Mouse (Mus musculus) hindbrain, postnatal 0 days (tissue): ENCODE results near the gene Ccdc137. TPM values are rescaled to one million over a fixed set of nuclear protein-coding genes. Genes with fewer than 3 reads are reported as not detected.
A peak's percentile ranks its signal among the peaks of the same experiment; 100 is the strongest.

Experiments used
- ATAC-seq: fragments of 200-750 bp; cut with Nextera tagmentation; 2 replicates; pipeline ENCODE4 v1.8.0; 2017; ENCODE audit warnings: mild to moderate bottlenecking, moderate TSS enrichment, moderate library complexity
- DNase-seq: peaks from one replicate; pipeline ENCODE4 v3.0.0-alpha.2; 2015; ENCODE audit warnings: low spot score
- H3K27ac ChIP-seq: fragments of 300-500 bp; sonication (generic); 2 replicates; pipeline ENCODE4 v1.5.1; 2014; ENCODE audit warnings: mild to moderate bottlenecking
- H3K27me3 ChIP-seq: fragments of 300-500 bp; sonication (generic); 2 replicates; pipeline ENCODE4 v1.6.1; 2014; ENCODE audit warnings: low read length, mixed read lengths; ENCODE audit not compliant: insufficient read depth
- H3K36me3 ChIP-seq: fragments of 300-500 bp; sonication (generic); 2 replicates; pipeline ENCODE4 v1.6.1; 2014; ENCODE audit warnings: low read length, mixed read lengths; ENCODE audit not compliant: insufficient read depth
- H3K4me1 ChIP-seq: fragments of 300-500 bp; sonication (generic); 2 replicates; pipeline ENCODE4 v1.6.1; 2014; ENCODE audit warnings: antibody characterized with exemption, low read length, mixed read lengths; ENCODE audit not compliant: insufficient read depth
- H3K4me2 ChIP-seq: fragments of 300-500 bp; sonication (generic); 2 replicates; pipeline ENCODE4 v1.6.1; 2014; ENCODE audit warnings: low read depth, mild to moderate bottlenecking, low read length, moderate library complexity, mixed read lengths
- H3K4me3 ChIP-seq: fragments of 300-500 bp; sonication (generic); 2 replicates; pipeline ENCODE4 v1.5.1; 2014; ENCODE audit warnings: low read length
- H3K9ac ChIP-seq: fragments of 300-500 bp; sonication (generic); replicated peaks from 2 replicates; pipeline ENCODE4 v1.6.1; 2014; ENCODE audit warnings: mild to moderate bottlenecking, low read length, moderate library complexity, mixed read lengths
- H3K9me3 ChIP-seq: fragments of 300-500 bp; sonication (generic); 2 replicates; pipeline ENCODE4 v1.6.1; 2016; ENCODE audit warnings: low read length, mixed read lengths
- CTCF ChIP-seq: IDR thresholded peaks from 2 replicates; pipeline ENCODE4 v1.5.1; 2016; ENCODE audit warnings: antibody characterized with exemption, control low read depth, low read depth
- WGBS: fragments of 180-500 bp; shearing (Covaris S2); extraction: QIAGEN DNeasy Blood & Tissue Kit; methylation state at CpG from one replicate; pipeline ENCODE4 v1.1.7; 2014; 5-methylcytosine and 5-hydroxymethylcytosine counted together
- polyA plus RNA-seq: library from polyadenylated mRNA; unstranded; fragments of >200 nt; fragmentation: Nextera tagmentation; extraction: Ambion mirVana; gene quantifications from 2 replicates; pipeline ENCODE4 v1.2.1, GENCODE M21; 2015
- total RNA-seq: library from RNA; depleted of rRNA; stranded (reverse); fragments of >200 nt; gene quantifications from 2 replicates; pipeline ENCODE4 v1.2.3, GENCODE M21; 2014; rRNA removed

Ccdc137 gene
- total and polyA plus RNA-seq, 2 experiments from 2014 or later: 15.4 to 17.3 TPM

GRCm38 (mm10) chr11:120512790-120513453, 55.0 kb downstream of the Ccdc137 start:
- Histone ChIP-seq H3K36me3 (no peaks in the 10 kb centered on the region), H3K4me3 (no peak overlapping the region), H3K4me1 (no peaks in the 10 kb centered on the region), H3K9ac (no peak overlapping the region), H3K27ac (no peak overlapping the region), H3K27me3 (no peaks in the 10 kb centered on the region), H3K9me3 (no peaks in the 10 kb centered on the region), H3K4me2 (no peak overlapping the region)
- ATAC-seq: no peak
- TF ChIP-seq CTCF: no peak
- 33% methylated on average over 6 of the region's 6 CpGs for WGBS
- DNase-seq: peak; percentile 65

Other genes with a start within 250 kb of the Ccdc137 start
- gene Bahcc1, start 225.2 kb upstream of the Ccdc137 start, total RNA-seq: 31.1 and 43.1 TPM in 2 replicates
- gene Bahcc1, start 225.2 kb upstream of the Ccdc137 start, polyA plus RNA-seq: 8.8 and 9.1 TPM in 2 replicates
- 2,410 and 2,568 TPM in 2 replicates for gene Actg1, start 109.6 kb upstream of the Ccdc137 start, total RNA-seq
- 3,348 and 3,639 TPM in 2 replicates for gene Actg1, start 109.6 kb upstream of the Ccdc137 start, polyA plus RNA-seq
- gene Fscn2, start 96.6 kb upstream of the Ccdc137 start, total RNA-seq: 3.0 and 9.0 TPM in 2 replicates
- 1.5 and 1.9 TPM in 2 replicates for gene Fscn2, start 96.6 kb upstream of the Ccdc137 start, polyA plus RNA-seq
- gene Faap100, start 79.4 kb upstream of the Ccdc137 start, total RNA-seq: 175 and 178 TPM in 2 replicates
- gene Faap100, start 79.4 kb upstream of the Ccdc137 start, polyA plus RNA-seq: 74.6 and 76.4 TPM in 2 replicates
- gene Nploc4, start 20.4 kb upstream of the Ccdc137 start, total RNA-seq: 65.8 and 76.3 TPM in 2 replicates
- 27.1 and 28.3 TPM in 2 replicates for gene Nploc4, start 20.4 kb upstream of the Ccdc137 start, polyA plus RNA-seq
- gene Tspan10, start 15.5 kb upstream of the Ccdc137 start, total RNA-seq: not detected in 2 replicates
- gene Tspan10, start 15.5 kb upstream of the Ccdc137 start, polyA plus RNA-seq: not detected in 2 replicates
- not detected in 2 replicates for gene Pde6g, start 4.6 kb upstream of the Ccdc137 start, total RNA-seq
- gene Pde6g, start 4.6 kb upstream of the Ccdc137 start, polyA plus RNA-seq: 0.23 TPM in 1 of 2 replicates, not detected in the other
- gene Oxld1, start within 50 bp of the Ccdc137 start, total RNA-seq: 11.7 and 11.9 TPM in 2 replicates
- 13.3 and 13.6 TPM in 2 replicates for gene Oxld1, start within 50 bp of the Ccdc137 start, polyA plus RNA-seq
- 67.2 and 113 TPM in 2 replicates for gene Arl16, start 9.5 kb downstream of the Ccdc137 start, total RNA-seq
- gene Arl16, start 9.5 kb downstream of the Ccdc137 start, polyA plus RNA-seq: 71.2 and 73.0 TPM in 2 replicates
- 37.5 and 52.4 TPM in 2 replicates for gene Mrpl12, start 26.5 kb downstream of the Ccdc137 start, total RNA-seq
- 147 and 155 TPM in 2 replicates for gene Mrpl12, start 26.5 kb downstream of the Ccdc137 start, polyA plus RNA-seq
- 41.3 and 52.5 TPM in 2 replicates for gene Slc25a10, start 33.7 kb downstream of the Ccdc137 start, total RNA-seq
- gene Slc25a10, start 33.7 kb downstream of the Ccdc137 start, polyA plus RNA-seq: 28.0 and 28.8 TPM in 2 replicates
- 0.99 and 3.1 TPM in 2 replicates for gene Gcgr, start 72.6 kb downstream of the Ccdc137 start, total RNA-seq
- gene Gcgr, start 72.6 kb downstream of the Ccdc137 start, polyA plus RNA-seq: 1.0 TPM in 2 replicates
- 144 and 192 TPM in 2 replicates for gene Mcrip1, start 91.6 kb downstream of the Ccdc137 start, total RNA-seq
- gene Mcrip1, start 91.6 kb downstream of the Ccdc137 start, polyA plus RNA-seq: 250 and 257 TPM in 2 replicates
- gene Ppp1r27, start 93.0 kb downstream of the Ccdc137 start, total RNA-seq: not detected in 2 replicates
- gene Ppp1r27, start 93.0 kb downstream of the Ccdc137 start, polyA plus RNA-seq: not detected in 2 replicates
- gene P4hb, start 115.1 kb downstream of the Ccdc137 start, total RNA-seq: 147 and 174 TPM in 2 replicates
- gene P4hb, start 115.1 kb downstream of the Ccdc137 start, polyA plus RNA-seq: 222 TPM in 2 replicates
- gene Arhgdia, start 123.5 kb downstream of the Ccdc137 start, total RNA-seq: 252 and 297 TPM in 2 replicates
- 403 and 425 TPM in 2 replicates for gene Arhgdia, start 123.5 kb downstream of the Ccdc137 start, polyA plus RNA-seq
- gene Alyref, start 140.2 kb downstream of the Ccdc137 start, total RNA-seq: 95.2 and 114 TPM in 2 replicates
- gene Alyref, start 140.2 kb downstream of the Ccdc137 start, polyA plus RNA-seq: 185 and 189 TPM in 2 replicates
- gene Anapc11, start 140.3 kb downstream of the Ccdc137 start, total RNA-seq: 38.0 and 39.6 TPM in 2 replicates
- 198 and 200 TPM in 2 replicates for gene Anapc11, start 140.3 kb downstream of the Ccdc137 start, polyA plus RNA-seq
- gene Npb, start 150.4 kb downstream of the Ccdc137 start, total RNA-seq: 0.78 TPM in 1 of 2 replicates, not detected in the other
- 1.8 and 3.0 TPM in 2 replicates for gene Npb, start 150.4 kb downstream of the Ccdc137 start, polyA plus RNA-seq
- 120 and 142 TPM in 2 replicates for gene Pcyt2, start 159.8 kb downstream of the Ccdc137 start, total RNA-seq
- 125 and 143 TPM in 2 replicates for gene Pcyt2, start 159.8 kb downstream of the Ccdc137 start, polyA plus RNA-seq
- gene Sirt7, start 167.1 kb downstream of the Ccdc137 start, total RNA-seq: 30.8 and 32.8 TPM in 2 replicates
- gene Sirt7, start 167.1 kb downstream of the Ccdc137 start, polyA plus RNA-seq: 32.3 and 38.3 TPM in 2 replicates
- gene Mafg, start 175.5 kb downstream of the Ccdc137 start, total RNA-seq: 35.9 and 39.3 TPM in 2 replicates
- 36.5 and 38.9 TPM in 2 replicates for gene Mafg, start 175.5 kb downstream of the Ccdc137 start, polyA plus RNA-seq
- 9.0 and 9.3 TPM in 2 replicates for gene Pycr1, start 185.7 kb downstream of the Ccdc137 start, total RNA-seq
- 13.2 and 13.8 TPM in 2 replicates for gene Pycr1, start 185.7 kb downstream of the Ccdc137 start, polyA plus RNA-seq
- 1.4 and 1.5 TPM in 2 replicates for gene Myadml2, start 190.0 kb downstream of the Ccdc137 start, total RNA-seq
- gene Myadml2, start 190.0 kb downstream of the Ccdc137 start, polyA plus RNA-seq: 1.3 and 1.5 TPM in 2 replicates
- gene Notum, start 203.1 kb downstream of the Ccdc137 start, total RNA-seq: 6.9 and 10.3 TPM in 2 replicates
- 3.0 and 4.1 TPM in 2 replicates for gene Notum, start 203.1 kb downstream of the Ccdc137 start, polyA plus RNA-seq
- gene Aspscr1, start 214.9 kb downstream of the Ccdc137 start, total RNA-seq: 105 and 130 TPM in 2 replicates
- 143 and 148 TPM in 2 replicates for gene Aspscr1, start 214.9 kb downstream of the Ccdc137 start, polyA plus RNA-seq